Mouse (Mus musculus) lung, adult 2 months (tissue): ENCODE results near the gene Rrp36.

ENCODE experiments used
- CTCF ChIP-seq: fragments of 200-500 bp; IDR thresholded peaks from 2 replicates; pipeline ENCODE4 v1.5.1; 2011; ENCODE audit warnings: mild to moderate bottlenecking, low read length, control low read depth; ENCODE audit not compliant: insufficient read depth
- POLR2A ChIP-seq: fragments of 200-500 bp; IDR thresholded peaks from 2 replicates; pipeline ENCODE4 v1.6.1; 2011; ENCODE audit warnings: low read depth, mild to moderate bottlenecking, control low read depth, low read length, borderline replicate concordance; ENCODE audit errors: extremely low read depth

DNA sequence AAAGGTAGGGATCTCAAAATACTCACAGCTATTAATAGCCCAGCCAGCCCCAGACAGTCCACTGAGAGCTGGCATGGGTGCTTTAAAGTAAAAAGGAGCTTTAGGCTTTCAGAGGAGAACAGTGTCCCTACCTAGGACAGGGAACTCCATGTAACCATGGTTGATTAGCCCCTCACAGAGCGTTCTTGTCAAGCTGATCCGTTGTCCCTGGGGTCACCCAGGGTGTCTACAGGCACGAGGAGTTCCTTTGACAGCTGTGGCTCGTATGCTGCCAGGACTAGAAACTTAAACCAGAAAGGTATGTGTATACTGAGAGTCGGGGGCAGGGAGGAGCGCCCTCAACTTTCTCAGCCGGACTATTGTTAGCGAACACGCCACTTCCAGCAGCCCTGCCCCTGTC, 4.8 kb upstream of the Rrp36 start:
- TF ChIP-seq CTCF (no peak), POLR2A (no peak)
